In the genomic region with DNA sequence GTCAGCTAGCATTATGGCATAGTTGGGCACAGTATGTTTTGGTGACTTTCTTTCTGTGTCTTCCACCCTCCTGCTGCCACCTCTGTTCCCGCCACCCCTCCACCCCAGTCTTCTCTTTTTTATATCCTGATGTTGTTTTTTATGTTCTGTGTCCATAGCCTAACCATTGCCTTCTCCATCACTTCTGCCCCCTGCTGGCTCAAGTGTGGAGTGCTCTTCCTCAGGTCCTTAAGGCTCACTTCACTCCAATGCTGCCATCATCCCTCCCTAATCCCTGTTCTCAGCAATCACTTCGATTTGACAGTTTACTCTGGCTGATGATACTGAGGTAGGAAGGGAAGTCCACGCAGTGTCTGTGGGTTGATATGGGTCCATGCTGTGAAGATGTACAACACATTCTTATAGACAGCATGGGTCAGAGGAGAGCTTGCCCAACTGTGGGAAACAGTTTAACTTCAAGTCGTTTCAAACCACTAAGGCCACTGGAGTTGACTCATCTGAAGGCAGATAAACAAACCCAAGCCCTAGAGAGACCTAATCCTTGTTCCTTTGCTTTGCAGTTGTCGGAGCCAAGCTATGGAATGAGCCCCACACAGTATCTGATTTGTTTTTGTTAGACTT, we compare ENCODE assay signal across 9 mouse cellular contexts. TPM values are rescaled to one million over a fixed set of nuclear protein-coding genes. Genes with fewer than 3 reads are reported as not detected.
DNase-seq lines count a peak whose midpoint lies in the region; ATAC-seq and TF ChIP-seq lines count a peak whose summit lies in the region.
"Had no signal": no experiment of that assay in that cellular context is flagged by ENCODE, and none has a peak within 500 bp of the region (broad histone marks: within the 10 kb centered on the region; RNA-seq: fewer than 3 reads in every experiment).

No protein-coding gene starts in this region.

- no peak for ATAC-seq in lung, embryonic 14.5 days (ENCODE audit: insufficient read depth)
- peak; percentile 56; the same call in 1 of the 2 replicates for ATAC-seq in megakaryocyte, adult 5-6 weeks (ENCODE audit: poor library complexity, severe bottlenecking)

- no peak overlapping the region for H3K4me3 ChIP-seq in gastrocnemius, adult 2 months
- H3K4me3 ChIP-seq in lung, embryonic 14.5 days (ENCODE audit: low read depth, low read length) = no peak overlapping the region
- H3K4me3 ChIP-seq in ES-E14 (ENCODE audit: insufficient read depth in 1 of 2, low read depth in 1 of 2, low read length in 2 of 2, poor library complexity in 1 of 2, severe bottlenecking in 1 of 2) = no peak overlapping the region
- H3K4me3 ChIP-seq: hindbrain, embryonic 12.5 days had no signal

- H3K36me3 ChIP-seq in lung, embryonic 14.5 days (ENCODE audit: insufficient read depth) = peaks cover 55% of the 10 kb centered on the region
- no peaks in the 10 kb centered on the region for H3K36me3 ChIP-seq in ES-E14 (ENCODE audit: control insufficient read depth, insufficient read depth, low read length, poor library complexity, severe bottlenecking)

- H3K4me1 ChIP-seq in lung, embryonic 14.5 days (ENCODE audit: insufficient read depth) = no peaks in the 10 kb centered on the region
- H3K4me1 ChIP-seq in ES-E14 (ENCODE audit: control insufficient read depth in 2 of 2, insufficient read depth in 2 of 2, low read length in 2 of 2, poor library complexity in 1 of 2) = peaks cover 0 to 3% of the 10 kb centered on the region in 2 experiments; a peak in 1 of 4 replicates
- H3K4me1 ChIP-seq: hindbrain, embryonic 12.5 days had no signal

- peak; percentile 38 for TF ChIP-seq CTCF in gastrocnemius, adult 2 months (IDR thresholded peaks at IDR 0.05)
- TF ChIP-seq CTCF in lung, embryonic 14.5 days (IDR thresholded peaks at IDR 0.05; ENCODE audit: low read depth) = peak; percentile 53

- peak overlapping the region; percentile 6; the same call in 1 of the 2 replicates for H3K27ac ChIP-seq in gastrocnemius, adult 2 months
- H3K27ac ChIP-seq in lung, embryonic 14.5 days (ENCODE audit: low read depth) = no peak overlapping the region
- H3K27ac ChIP-seq in ES-E14 (ENCODE audit: insufficient read depth, low read depth, low read length, poor library complexity, severe bottlenecking) = no peak overlapping the region
- H3K27ac ChIP-seq: hindbrain, embryonic 12.5 days had no signal

- in situ Hi-C loops in ES-E14 (cut with MboI; ENCODE audit: low sequenced_read_pairs in 2 of 2, unreplicated experiment in 2 of 2) = no loop called here

- intact Hi-C loops in gastrocnemius, adult 2 months (cut with DNase I) = no loop called here

- no peak overlapping the region for H3K4me2 ChIP-seq in lung, embryonic 14.5 days
- H3K4me2 ChIP-seq: hindbrain, embryonic 12.5 days had no signal

- no peak for DNase-seq in gastrocnemius, adult 2 months
- DNase-seq in gastrocnemius, postnatal 4 days (ENCODE audit: low spot score in 2 of 2) = no peak
- DNase-seq in lung, embryonic 14.5 days = peak; percentile 38
- no peak for DNase-seq in lung, postnatal 4 days
- peak; percentile 22 for DNase-seq in ES-E14 (ENCODE audit: low read depth, low spot score)
- no peak for DNase-seq in embryo, embryonic 10.5 days (ENCODE audit: low spot score)
- DNase-seq in adrenal gland, adult 8-10 months = no peak

- no peaks in the 10 kb centered on the region for H3K9me3 ChIP-seq in lung, embryonic 14.5 days (ENCODE audit: low read depth, low read length)
- no peaks in the 10 kb centered on the region for H3K9me3 ChIP-seq in ES-E14 (ENCODE audit: control insufficient read depth, insufficient read depth, low read depth, low read length)
- H3K9me3 ChIP-seq: hindbrain, embryonic 12.5 days had no signal

- no peaks in the 10 kb centered on the region for H3K27me3 ChIP-seq in lung, embryonic 14.5 days (ENCODE audit: insufficient read depth, low read length)
- H3K27me3 ChIP-seq: hindbrain, embryonic 12.5 days had no signal

- 63% methylated on average over 5 of the region's 5 CpGs for WGBS in lung, embryonic 14.5 days

- no peak overlapping the region for H3K9ac ChIP-seq in lung, embryonic 14.5 days
- no peak overlapping the region for H3K9ac ChIP-seq in ES-E14 (ENCODE audit: insufficient read depth, low read depth, low read length, poor library complexity, severe bottlenecking)
- H3K9ac ChIP-seq: hindbrain, embryonic 12.5 days had no signal

TF ChIP-seq in ES-E14, 5 proteins besides CTCF, POLR2A, EP300 and RAD21:
- TF ChIP-seq MAFK (IDR thresholded peaks at IDR 0.05; ENCODE audit: insufficient read depth, low read depth, low read length) (no peak), ZC3H11A (IDR thresholded peaks at IDR 0.05; ENCODE audit: borderline replicate concordance, low read depth, low read length) (no peak), HCFC1 (IDR thresholded peaks at IDR 0.05; ENCODE audit: borderline replicate concordance, insufficient read depth, low read length) (no peak), ZNF384 (IDR thresholded peaks at IDR 0.05; ENCODE audit: low read depth, low read length) (no peak), CHD2 (IDR thresholded peaks at IDR 0.05; ENCODE audit: low read depth, low read length) (no peak)

RNA-seq across cellular contexts. Expression of a gene that starts 56.9 kb away (rescaled TPM):
- total RNA-seq in gastrocnemius, adult 2 months (2021) = 1 to 10 TPM; 7.0 to 7.3 TPM
- 10 to 100 TPM; 37.3 to 39.8 TPM for total RNA-seq in gastrocnemius, postnatal 4 days (2021)
- 197 and 198 TPM in 2 replicates for polyA plus RNA-seq in lung, embryonic 14.5 days (2014; fragmentation: Nextera tagmentation; extraction: Ambion mirVana)
- total RNA-seq in ES-E14 (2012; rRNA removed) = 123 and 158 TPM in 2 replicates
- 115 and 122 TPM in 2 replicates for total RNA-seq in megakaryocyte, adult 5-6 weeks (2015)
- 75.5 and 82.5 TPM in 2 replicates for total RNA-seq in megakaryocyte, adult 5-6 weeks (2017)
- total RNA-seq in adrenal gland, adult 8-10 months (2022) = 10 to 100 TPM; 20.1 to 27.2 (median 24.6) TPM

Comparison
In these comparisons a context has a peak if more than half of its experiments do, and no peak if none do; other contexts are left out.
1. DNase-seq: peak in lung, embryonic 14.5 days (single experiment) and ES-E14 (single experiment); none in gastrocnemius, adult 2 months (single experiment), gastrocnemius, postnatal 4 days (0 of 2), lung, postnatal 4 days (0 of 2), embryo, embryonic 10.5 days (single experiment) and adrenal gland, adult 8-10 months (single experiment).